In the genomic region with DNA sequence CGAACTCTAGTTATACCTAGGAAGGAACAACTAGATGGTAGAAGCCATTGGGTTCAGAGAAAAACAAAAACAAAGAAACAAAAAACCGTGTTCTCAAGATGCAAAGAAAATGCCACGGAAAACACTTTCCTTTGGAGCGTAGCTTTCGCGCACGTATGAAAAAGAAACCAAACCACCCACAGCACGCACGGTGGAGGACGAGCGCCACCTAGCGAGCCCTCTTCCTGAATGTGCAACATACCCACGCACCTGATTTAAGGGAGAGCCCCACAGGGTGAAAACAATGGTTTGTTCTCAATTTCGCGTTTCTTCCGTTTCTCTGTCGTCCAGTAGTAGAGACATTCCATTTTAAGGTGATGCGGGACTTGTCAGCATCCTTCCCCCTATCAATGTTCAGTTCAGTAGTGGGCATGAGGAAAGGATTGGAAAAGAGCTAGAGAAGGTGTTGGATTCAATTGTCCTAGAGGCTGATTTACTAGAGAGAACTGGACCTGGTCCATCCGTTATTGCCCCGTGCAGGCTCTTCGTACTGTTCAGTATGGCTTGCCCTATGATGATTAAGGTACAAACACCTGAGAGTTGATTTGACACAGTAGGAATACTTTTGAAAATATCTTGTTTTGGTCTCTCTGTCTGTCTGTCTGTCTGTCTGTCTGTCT, we compare ENCODE assay signal across 8 mouse cellular contexts. TPM values are rescaled to one million over a fixed set of nuclear protein-coding genes. Genes with fewer than 3 reads are reported as not detected.
DNase-seq lines count a peak whose midpoint lies in the region; ATAC-seq and TF ChIP-seq lines count a peak whose summit lies in the region.

No protein-coding gene starts in this region.

- peak overlapping the region; percentile 66 for H3K4me2 ChIP-seq in heart, embryonic 12.5 days
- peak overlapping the region; percentile 49 for H3K4me2 ChIP-seq in kidney, postnatal 0 days (ENCODE audit: low read length)
- H3K4me2 ChIP-seq in liver, embryonic 11.5 days: peak overlapping the region; percentile 64
- H3K4me2 ChIP-seq in stomach, embryonic 14.5 days (replicated peaks; ENCODE audit: low read depth, low read length): peak overlapping the region; percentile 35

- H3K27me3 ChIP-seq in erythroblast, embryonic 14.5 days (ENCODE audit: control insufficient read depth): peaks cover 60% of the 10 kb centered on the region
- peaks cover 52% of the 10 kb centered on the region for H3K27me3 ChIP-seq in heart, embryonic 12.5 days (replicated peaks)
- peaks cover 37% of the 10 kb centered on the region for H3K27me3 ChIP-seq in kidney, postnatal 0 days (ENCODE audit: insufficient read depth, low read length)
- peaks cover 47% of the 10 kb centered on the region for H3K27me3 ChIP-seq in liver, embryonic 11.5 days (replicated peaks; ENCODE audit: control insufficient read depth, insufficient read depth, low read length)
- peaks cover 23% of the 10 kb centered on the region for H3K27me3 ChIP-seq in stomach, embryonic 14.5 days (ENCODE audit: control insufficient read depth, insufficient read depth, low read length)

- H3K36me3 ChIP-seq in erythroblast, embryonic 14.5 days (ENCODE audit: control insufficient read depth): no peaks in the 10 kb centered on the region
- H3K36me3 ChIP-seq in heart, embryonic 12.5 days: no peaks in the 10 kb centered on the region
- H3K36me3 ChIP-seq in kidney, postnatal 0 days (ENCODE audit: insufficient read depth, low read length): no peaks in the 10 kb centered on the region
- H3K36me3 ChIP-seq in liver, embryonic 11.5 days (ENCODE audit: control insufficient read depth, insufficient read depth, low read length): no peaks in the 10 kb centered on the region
- H3K36me3 ChIP-seq in stomach, embryonic 14.5 days (ENCODE audit: control insufficient read depth, insufficient read depth, low read length): no peaks in the 10 kb centered on the region

- no peak for TF ChIP-seq POLR2A in brain, embryonic 14.5 days (IDR thresholded peaks at IDR 0.05; ENCODE audit: borderline replicate concordance, extremely low read depth, insufficient read depth, insufficient read length, poor library complexity, severe bottlenecking)

- H3K9ac ChIP-seq in heart, embryonic 12.5 days: no peak overlapping the region
- no peak overlapping the region for H3K9ac ChIP-seq in kidney, postnatal 0 days (ENCODE audit: low read depth, low read length)
- H3K9ac ChIP-seq in liver, embryonic 11.5 days (ENCODE audit: low read depth, low read length): no peak overlapping the region
- no peak overlapping the region for H3K9ac ChIP-seq in stomach, embryonic 14.5 days (replicated peaks; ENCODE audit: low read depth, low read length)

- peak overlapping the region; percentile 52 for H3K4me3 ChIP-seq in erythroblast, embryonic 14.5 days (replicated peaks)
- H3K4me3 ChIP-seq in heart, embryonic 12.5 days: peak overlapping the region; percentile 40
- H3K4me3 ChIP-seq in kidney, postnatal 0 days (replicated peaks; ENCODE audit: low read depth, low read length): peak overlapping the region; percentile 33
- H3K4me3 ChIP-seq in liver, embryonic 11.5 days (ENCODE audit: low read depth, low read length): peak overlapping the region; percentile 40
- peak overlapping the region; percentile 25 for H3K4me3 ChIP-seq in stomach, embryonic 14.5 days (ENCODE audit: low read depth, low read length)

- peak; percentile 99 for TF ChIP-seq CTCF in brain, embryonic 14.5 days (IDR thresholded peaks at IDR 0.05; ENCODE audit: borderline replicate concordance, extremely low read depth, insufficient read depth, insufficient read length)
- peak; percentile 98 for TF ChIP-seq CTCF in kidney, postnatal 0 days (IDR thresholded peaks at IDR 0.05; ENCODE audit: low read depth)

- H3K27ac ChIP-seq in heart, embryonic 12.5 days (ENCODE audit: poor library complexity, severe bottlenecking): no peak overlapping the region
- no peak overlapping the region for H3K27ac ChIP-seq in kidney, postnatal 0 days
- H3K27ac ChIP-seq in liver, embryonic 11.5 days (ENCODE audit: low read depth, low read length): no peak overlapping the region
- no peak overlapping the region for H3K27ac ChIP-seq in stomach, embryonic 14.5 days (ENCODE audit: low read length)

- peaks cover 1% of the 10 kb centered on the region for H3K4me1 ChIP-seq in erythroblast, embryonic 14.5 days (ENCODE audit: control insufficient read depth)
- peaks cover 20% of the 10 kb centered on the region for H3K4me1 ChIP-seq in heart, embryonic 12.5 days (replicated peaks)
- peaks cover 12% of the 10 kb centered on the region; the same call in 1 of the 2 replicates for H3K4me1 ChIP-seq in kidney, postnatal 0 days (replicated peaks; ENCODE audit: insufficient read depth, low read length)
- H3K4me1 ChIP-seq in liver, embryonic 11.5 days (replicated peaks; ENCODE audit: control insufficient read depth, insufficient read depth, low read length): peaks cover 5% of the 10 kb centered on the region
- H3K4me1 ChIP-seq in stomach, embryonic 14.5 days (ENCODE audit: control insufficient read depth, insufficient read depth, low read length): peaks cover 7% of the 10 kb centered on the region; the same call in 1 of the 2 replicates

- no peak for ATAC-seq in heart, embryonic 12.5 days (ENCODE audit: insufficient number of reproducible peaks, low FRiP score)
- peak; percentile 56; the same call in 1 of the 2 replicates for ATAC-seq in kidney, postnatal 0 days (replicated peaks; ENCODE audit: low FRiP score, low read depth)
- ATAC-seq in liver, embryonic 11.5 days (replicated peaks; ENCODE audit: low FRiP score): no peak; the same call in 1 of the 2 replicates
- ATAC-seq in stomach, embryonic 14.5 days (ENCODE audit: insufficient number of reproducible peaks, insufficient read depth, low FRiP score, low read depth): 0 out of 2 replicates have a peak, but pooled peaks have one; percentile 36

- WGBS in heart, embryonic 12.5 days: 5% methylated on average over 21 of the region's 21 CpGs
- WGBS in kidney, postnatal 0 days: 3% methylated on average over 21 of the region's 21 CpGs
- 5% methylated on average over 21 of the region's 21 CpGs for WGBS in liver, embryonic 11.5 days
- WGBS in stomach, embryonic 14.5 days: 4% methylated on average over 21 of the region's 21 CpGs

- peak; percentile 94 for DNase-seq in B cell, adult 2 months
- DNase-seq in brain, embryonic 14.5 days (ENCODE audit: low read depth): peak; percentile 94
- DNase-seq in kidney, postnatal 0 days (ENCODE audit: low spot score): peak; percentile 86
- DNase-seq in liver, embryonic 11.5 days (ENCODE audit: low spot score): peak; percentile 84
- peak; percentile 91 for DNase-seq in naive thymus-derived CD4-positive, alpha-beta T cell, adult 2 months (ENCODE audit: low read depth)

- H3K9me3 ChIP-seq in erythroblast, embryonic 14.5 days (ENCODE audit: control insufficient read depth, low read length): peaks cover 4% of the 10 kb centered on the region; the same call in 1 of the 2 replicates
- H3K9me3 ChIP-seq in heart, embryonic 12.5 days (replicated peaks): no peaks in the 10 kb centered on the region
- H3K9me3 ChIP-seq in kidney, postnatal 0 days (replicated peaks; ENCODE audit: low read length): no peaks in the 10 kb centered on the region
- no peaks in the 10 kb centered on the region for H3K9me3 ChIP-seq in liver, embryonic 11.5 days (ENCODE audit: control insufficient read depth, low read length)
- no peaks in the 10 kb centered on the region for H3K9me3 ChIP-seq in stomach, embryonic 14.5 days (ENCODE audit: control insufficient read depth, low read depth, low read length)

RNA-seq across cellular contexts. Expression of a gene that starts 4.2 kb away (rescaled TPM):
- polyA plus RNA-seq in brain, embryonic 14.5 days (2012; rRNA removed): not detected in 2 replicates
- polyA plus RNA-seq in erythroblast, embryonic 14.5 days (2012): not detected in 2 replicates
- 0.19 and 0.22 TPM in 2 replicates for polyA plus RNA-seq in heart, embryonic 12.5 days (2016; fragmentation: Nextera tagmentation; extraction: Ambion mirVana)
- polyA plus RNA-seq in kidney, postnatal 0 days (2015; fragmentation: Nextera tagmentation; extraction: Ambion mirVana): not detected in 2 replicates
- 0.34 and 0.47 TPM in 2 replicates for polyA plus RNA-seq in liver, embryonic 11.5 days (2014; fragmentation: Nextera tagmentation; extraction: Ambion mirVana)
- 2.0 and 2.8 TPM in 2 replicates for polyA plus RNA-seq in stomach, embryonic 14.5 days (2014; fragmentation: Nextera tagmentation; extraction: Ambion mirVana)

Comparison
In these comparisons a context has a peak if more than half of its experiments do, and no peak if none do; other contexts are left out.
1. ATAC-seq: peak in kidney, postnatal 0 days (single experiment) and stomach, embryonic 14.5 days (single experiment); none in heart, embryonic 12.5 days (single experiment) and liver, embryonic 11.5 days (single experiment).
2. Peak in every context shown above with its lines, with median percentiles within 50 percentile points of each other: DNase-seq, H3K4me3 ChIP-seq and H3K4me2 ChIP-seq.